Mouse (Mus musculus) spleen, postnatal 4 days (tissue): ENCODE data around the gene Vmn2r39.
"Not testable (repeated sequence)": the region's sequence is repeated elsewhere in the genome, so short reads cannot be mapped to it uniquely, and the experiment has no call there.

Experiments
- DNase-seq, 2 experiments: peaks; one replicate each; pipeline ENCODE4 v3.0.0; 2022; ENCODE audit warnings: low spot score in 2 of 2

The Vmn2r39 gene

GRCm38 (mm10) chr7:9030698-9031097 lies at the start of gene Vmn2r39:
TSS of gene Vmn2r39 (minus strand) at chr7:9030798.
- not testable (repeated sequence) for DNase-seq

DNA sequence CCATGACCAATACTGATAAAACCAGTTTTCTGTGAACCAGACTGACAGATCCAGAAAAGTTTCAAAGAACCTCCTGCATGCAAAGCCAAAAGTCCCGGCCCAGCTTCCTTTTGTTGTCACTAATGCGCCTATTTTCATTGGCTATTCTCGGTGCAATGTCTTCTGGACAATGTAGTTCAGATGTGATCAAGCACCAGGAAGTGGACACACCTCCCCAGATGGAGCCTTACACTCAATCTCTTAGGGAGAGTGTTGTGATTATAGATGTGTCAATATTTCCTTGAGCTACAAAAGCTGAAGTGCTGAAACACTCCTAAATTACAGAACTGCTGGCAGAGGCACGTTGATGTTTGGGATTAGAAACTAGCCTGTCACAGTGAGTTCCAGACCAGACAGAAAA lies 34.8 kb upstream of the Vmn2r39 start:
- not testable (repeated sequence) for DNase-seq
